Mouse (Mus musculus): ENCODE measurements at regions not wholly inside any gene's neighbourhood (a gene's known extent, or its start where the extent isn't known, plus 50 kb on each side); places are given as distances from the start of the nearest gene placed in this dataset.

GRCm38 (mm10) chr13:106367589-106367988 is 569.2 kb downstream of the Ipo11 start:
- Histone ChIP-seq H3K27ac (replicated peaks) (no peak overlapping the region), H3K9ac (no peak overlapping the region), H3K4me3 (replicated peaks) (no peak overlapping the region), H3K27me3 (no peaks in the 10 kb centered on the region), H3K36me3 (replicated peaks) (no peaks in the 10 kb centered on the region), H3K9me3 (replicated peaks) (no peaks in the 10 kb centered on the region), H3K4me1 (replicated peaks) (no peaks in the 10 kb centered on the region), H3K4me2 (no peak overlapping the region)
- WGBS (ENCODE audit: insufficient replicate concordance): 66% methylated on average over 7 of the region's 7 CpGs
- ATAC-seq (ENCODE audit: insufficient read depth): no peak

- no peaks in the 10 kb centered on the region for H3K27me3 ChIP-seq
- 63% methylated on average over 4 of the region's 4 CpGs for WGBS (ENCODE audit: insufficient replicate concordance)
- H3K4me2 ChIP-seq: no peak overlapping the region
- H3K9ac ChIP-seq: no peak overlapping the region
- no peaks in the 10 kb centered on the region for H3K36me3 ChIP-seq (replicated peaks)
- no peak for ATAC-seq (ENCODE audit: insufficient read depth)
- no peaks in the 10 kb centered on the region for H3K4me1 ChIP-seq (replicated peaks)
- no peak overlapping the region for H3K27ac ChIP-seq (replicated peaks)
- no peak overlapping the region for H3K4me3 ChIP-seq (replicated peaks)
- no peaks in the 10 kb centered on the region for H3K9me3 ChIP-seq (replicated peaks)
Measured at GRCm38 (mm10) chr13:106352614-106353409, 583.9 kb downstream of the Ipo11 start.

GRCm38 (mm10) chr13:106332025-106332424 is 604.7 kb downstream of the Ipo11 start:
- Histone ChIP-seq H3K4me1 (replicated peaks) (no peaks in the 10 kb centered on the region), H3K27ac (replicated peaks) (no peak overlapping the region), H3K9ac (no peak overlapping the region), H3K36me3 (replicated peaks) (no peaks in the 10 kb centered on the region), H3K9me3 (replicated peaks) (no peaks in the 10 kb centered on the region), H3K27me3 (no peaks in the 10 kb centered on the region), H3K4me2 (no peak overlapping the region), H3K4me3 (replicated peaks) (no peak overlapping the region)
- no peak for ATAC-seq (ENCODE audit: insufficient read depth)

- no peak for ATAC-seq (ENCODE audit: insufficient read depth)
- no peaks in the 10 kb centered on the region for H3K36me3 ChIP-seq (replicated peaks)
- no peaks in the 10 kb centered on the region for H3K9me3 ChIP-seq (replicated peaks)
- no peaks in the 10 kb centered on the region for H3K27me3 ChIP-seq
- no peak overlapping the region for H3K4me3 ChIP-seq (replicated peaks)
- no peak overlapping the region for H3K9ac ChIP-seq
- 63% methylated on average over 3 of the region's 3 CpGs for WGBS (ENCODE audit: insufficient replicate concordance)
- no peak overlapping the region for H3K4me2 ChIP-seq
- H3K4me1 ChIP-seq (replicated peaks): no peaks in the 10 kb centered on the region
- H3K27ac ChIP-seq (replicated peaks): no peak overlapping the region
Measured at GRCm38 (mm10) chr13:106318980-106319379, 617.8 kb downstream of the Ipo11 start.

- no peak for ATAC-seq (ENCODE audit: insufficient read depth)
- H3K27ac ChIP-seq (replicated peaks): no peak overlapping the region
- H3K27me3 ChIP-seq: no peaks in the 10 kb centered on the region
- H3K9me3 ChIP-seq (replicated peaks): no peaks in the 10 kb centered on the region
- no peak overlapping the region for H3K4me2 ChIP-seq
- H3K4me3 ChIP-seq (replicated peaks): no peak overlapping the region
- no peaks in the 10 kb centered on the region for H3K36me3 ChIP-seq (replicated peaks)
- no peaks in the 10 kb centered on the region for H3K4me1 ChIP-seq (replicated peaks)
- 61% methylated on average over 6 of the region's 6 CpGs for WGBS (ENCODE audit: insufficient replicate concordance)
- no peak overlapping the region for H3K9ac ChIP-seq
Measured at GRCm38 (mm10) chr13:106318476-106318875, 618.3 kb downstream of the Ipo11 start.

GRCm38 (mm10) chr13:106317300-106317699 is 619.5 kb downstream of the Ipo11 start:
- no peak overlapping the region for H3K4me2 ChIP-seq
- ATAC-seq (ENCODE audit: insufficient read depth): no peak
- no peak overlapping the region for H3K27ac ChIP-seq (replicated peaks)
- no peaks in the 10 kb centered on the region for H3K9me3 ChIP-seq (replicated peaks)
- no peaks in the 10 kb centered on the region for H3K36me3 ChIP-seq (replicated peaks)
- no peak overlapping the region for H3K4me3 ChIP-seq (replicated peaks)
- no peaks in the 10 kb centered on the region for H3K4me1 ChIP-seq (replicated peaks)
- no peak overlapping the region for H3K9ac ChIP-seq
- 35% methylated on average over 2 of the region's 2 CpGs for WGBS (ENCODE audit: insufficient replicate concordance)
- no peaks in the 10 kb centered on the region for H3K27me3 ChIP-seq

- Histone ChIP-seq H3K27me3 (no peaks in the 10 kb centered on the region), H3K4me3 (replicated peaks) (no peak overlapping the region), H3K4me1 (replicated peaks) (no peaks in the 10 kb centered on the region), H3K9me3 (replicated peaks) (no peaks in the 10 kb centered on the region), H3K9ac (no peak overlapping the region), H3K36me3 (replicated peaks) (no peaks in the 10 kb centered on the region), H3K4me2 (no peak overlapping the region), H3K27ac (replicated peaks) (no peak overlapping the region)
- no peak for ATAC-seq (ENCODE audit: insufficient read depth)
- 32% methylated on average over 3 of the region's 3 CpGs for WGBS (ENCODE audit: insufficient replicate concordance)
Measured at GRCm38 (mm10) chr13:106281181-106281580, 655.6 kb downstream of the Ipo11 start.

- no peak overlapping the region for H3K4me3 ChIP-seq (replicated peaks)
- H3K27me3 ChIP-seq: no peaks in the 10 kb centered on the region
- no peak overlapping the region for H3K4me2 ChIP-seq
- no peaks in the 10 kb centered on the region for H3K4me1 ChIP-seq (replicated peaks)
- 36% methylated on average over 1 of the region's 1 CpGs for WGBS (ENCODE audit: insufficient replicate concordance)
- no peaks in the 10 kb centered on the region for H3K36me3 ChIP-seq (replicated peaks)
- no peak for ATAC-seq (ENCODE audit: insufficient read depth)
- no peak overlapping the region for H3K27ac ChIP-seq (replicated peaks)
- no peaks in the 10 kb centered on the region for H3K9me3 ChIP-seq (replicated peaks)
- no peak overlapping the region for H3K9ac ChIP-seq
Measured at GRCm38 (mm10) chr13:106259874-106260273, 676.9 kb downstream of the Ipo11 start.
